Mouse (Mus musculus) heart, adult 2 months (tissue): Measurements from ENCODE around the gene Eddm3b. TPM values are rescaled to one million over a fixed set of nuclear protein-coding genes. Genes with fewer than 3 reads are reported as not detected.
A peak's percentile ranks its signal among the peaks of the same experiment; 100 is the strongest.

Experiments used
- DNase-seq, 2 experiments: peaks; one replicate each; pipeline ENCODE4 v3.0.0; 2021
- H3K27ac ChIP-seq: fragments of 200-600 bp; 2 replicates; pipeline ENCODE4 v1.8.1; 2022
- H3K27me3 ChIP-seq: fragments of 200-500 bp; 2 replicates; pipeline ENCODE4 v1.6.1; 2012; ENCODE audit warnings: mild to moderate bottlenecking, low read length, inconsistent platforms, mixed read lengths; ENCODE audit not compliant: control insufficient read depth, insufficient read depth
- H3K36me3 ChIP-seq: fragments of 200-500 bp; 2 replicates; pipeline ENCODE4 v1.6.1; 2012; ENCODE audit warnings: low read length, inconsistent platforms; ENCODE audit not compliant: control insufficient read depth, insufficient read depth
- H3K4me1 ChIP-seq: fragments of 200-500 bp; 2 replicates; pipeline ENCODE4 v1.6.1; 2011; ENCODE audit warnings: low read length; ENCODE audit not compliant: control insufficient read depth, insufficient read depth
- H3K4me3 ChIP-seq: fragments of 200-600 bp; 2 replicates; pipeline ENCODE4 v1.8.1; 2022
- H3K79me2 ChIP-seq: fragments of 200-500 bp; replicated peaks from 2 replicates; pipeline ENCODE4 v1.6.1; 2012; ENCODE audit warnings: mild to moderate bottlenecking, inconsistent platforms, low read length, moderate library complexity, mixed read lengths; ENCODE audit not compliant: control insufficient read depth, insufficient read depth
- H3K9ac ChIP-seq: fragments of 200-500 bp; 2 replicates; pipeline ENCODE4 v1.6.1; 2012; ENCODE audit warnings: low read depth, mild to moderate bottlenecking, control low read depth, inconsistent platforms, low read length, mixed read lengths
- CTCF ChIP-seq: fragments of 200-600 bp; IDR thresholded peaks from 2 replicates; pipeline ENCODE4 v1.8.1; 2022; ENCODE audit warnings: antibody characterized with exemption, mild to moderate bottlenecking, moderate library complexity
- EP300 ChIP-seq: fragments of 200-500 bp; IDR thresholded peaks from 2 replicates; pipeline ENCODE4 v1.6.1; 2011; ENCODE audit warnings: low read depth, low read length, control low read depth; ENCODE audit not compliant: insufficient read depth
- POLR2A ChIP-seq: fragments of 200-500 bp; IDR thresholded peaks from 2 replicates; pipeline ENCODE4 v1.6.1; 2011; ENCODE audit warnings: mild to moderate bottlenecking, low read depth, low read length, control low read depth; ENCODE audit not compliant: insufficient read depth
- WGBS: fragments of 180-500 bp; shearing (Covaris S2); methylation state at CpG from one replicate; pipeline ENCODE4 v1.1.7; 2018; 5-methylcytosine and 5-hydroxymethylcytosine counted together
- intact Hi-C: fragments of 180-260 bp; cut with DNase I; formaldehyde crosslinking; loops from one replicate; pipeline ENCODE4 v1.15.1; 2025
- polyA plus RNA-seq: library from polyadenylated mRNA; depleted of rRNA; stranded (reverse); fragments of >200 nt; gene quantifications from 2 replicates; pipeline ENCODE4 v1.2.3, GENCODE M21; 2012
- total RNA-seq, 2 experiments: library from RNA; stranded (reverse); gene quantifications; 2 replicates each; pipeline ENCODE4 v1.2.3; 2021

Eddm3b gene
- total and polyA plus RNA-seq, 3 experiments: not detected

DNA sequence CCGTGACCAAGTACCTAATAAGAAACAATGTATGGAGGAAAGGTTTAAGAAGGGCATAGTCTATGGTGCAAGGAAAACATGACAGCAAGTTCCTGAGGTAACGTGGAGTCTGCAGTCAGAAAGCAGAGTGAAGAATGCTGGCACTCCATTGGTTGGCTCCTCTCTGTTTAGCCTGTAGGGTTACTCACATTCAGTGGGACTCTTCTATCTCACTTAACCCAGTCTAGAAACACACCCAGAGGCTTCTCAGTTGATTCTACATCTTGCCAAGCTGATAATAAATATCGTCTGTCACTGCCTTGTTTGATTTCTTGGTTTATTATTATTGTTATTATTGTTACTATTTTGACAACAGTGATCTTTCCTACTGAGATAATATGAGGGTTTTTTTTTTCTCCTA, 28.3 kb downstream of the Eddm3b start:
- H3K4me1 ChIP-seq: peaks cover 1% of the 10 kb centered on the region; the same call in 1 of the 2 replicates
- H3K4me3 ChIP-seq: no peak overlapping the region
- H3K79me2 ChIP-seq: no peaks in the 10 kb centered on the region
- intact Hi-C loops: no loop called here
- DNase-seq: no peak
- no peak overlapping the region for H3K9ac ChIP-seq
- TF ChIP-seq CTCF (no peak), EP300 (no peak), POLR2A (no peak)
- H3K27me3 ChIP-seq: no peaks in the 10 kb centered on the region
- H3K36me3 ChIP-seq: peaks cover 4% of the 10 kb centered on the region
- 67% methylated on average over 3 of the region's 3 CpGs for WGBS
- H3K27ac ChIP-seq: peak overlapping the region; percentile 74

DNA sequence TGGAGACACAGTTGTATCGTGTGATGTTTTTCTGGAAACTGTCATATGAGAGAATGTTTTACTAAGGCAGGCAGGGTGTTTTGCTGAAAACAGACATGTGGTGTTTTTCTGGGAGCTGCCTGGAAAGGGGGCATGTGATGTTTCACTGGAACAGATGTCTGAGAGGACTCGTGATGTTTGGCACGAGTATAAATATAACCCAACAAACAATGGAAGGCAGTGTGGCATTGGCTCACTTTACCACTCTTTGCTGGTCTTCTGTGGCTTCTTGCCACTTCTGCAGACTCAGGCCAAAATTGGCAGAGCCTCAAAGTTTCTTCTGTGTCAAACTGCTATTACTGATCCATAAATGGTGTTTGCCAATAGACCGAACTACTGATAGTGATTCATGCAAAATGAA, 29.1 kb downstream of the Eddm3b start:
- peak in 1 of 2 experiments; percentile 25 for DNase-seq
- intact Hi-C loops: no loop called here
- peaks cover 1% of the 10 kb centered on the region; the same call in 1 of the 2 replicates for H3K4me1 ChIP-seq
- H3K9ac ChIP-seq: no peak overlapping the region
- H3K27ac ChIP-seq: peak overlapping the region; percentile 74
- peaks cover 4% of the 10 kb centered on the region for H3K36me3 ChIP-seq
- H3K4me3 ChIP-seq: no peak overlapping the region
- H3K79me2 ChIP-seq: no peaks in the 10 kb centered on the region
- no peaks in the 10 kb centered on the region for H3K27me3 ChIP-seq
- no peak for TF ChIP-seq CTCF
- TF ChIP-seq EP300: no peak
- no peak for TF ChIP-seq POLR2A
- 23% methylated on average over 4 of the region's 4 CpGs for WGBS

DNA sequence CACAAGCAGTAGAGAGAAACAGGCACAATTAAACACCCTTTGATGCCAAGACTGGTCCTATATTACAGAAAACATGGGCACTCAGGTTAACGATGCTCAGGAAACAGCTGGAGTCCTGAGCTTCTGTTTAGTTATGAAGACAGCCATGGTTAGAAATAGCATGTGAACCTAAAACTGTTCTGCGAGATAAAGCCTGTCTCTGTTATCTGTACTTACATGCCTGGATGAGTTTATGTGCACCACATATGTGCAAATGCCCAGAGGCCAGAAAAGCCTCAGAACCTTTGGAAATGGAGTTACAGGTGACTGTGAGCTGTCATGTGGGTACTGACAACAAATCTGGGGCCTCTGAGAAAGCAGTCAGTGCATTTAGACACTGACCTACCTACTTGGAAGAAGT, 29.7 kb downstream of the Eddm3b start:
- Histone ChIP-seq H3K27me3 (no peaks in the 10 kb centered on the region), H3K4me1 (peaks cover 1% of the 10 kb centered on the region; the same call in 1 of the 2 replicates), H3K27ac (peak overlapping the region; percentile 74), H3K9ac (no peak overlapping the region), H3K79me2 (no peaks in the 10 kb centered on the region), H3K36me3 (peaks cover 4% of the 10 kb centered on the region), H3K4me3 (no peak overlapping the region)
- intact Hi-C loops: no loop called here
- WGBS: 43% methylated on average over 2 of the region's 2 CpGs
- DNase-seq: no peak
- TF ChIP-seq CTCF (no peak), POLR2A (no peak), EP300 (no peak)

DNA sequence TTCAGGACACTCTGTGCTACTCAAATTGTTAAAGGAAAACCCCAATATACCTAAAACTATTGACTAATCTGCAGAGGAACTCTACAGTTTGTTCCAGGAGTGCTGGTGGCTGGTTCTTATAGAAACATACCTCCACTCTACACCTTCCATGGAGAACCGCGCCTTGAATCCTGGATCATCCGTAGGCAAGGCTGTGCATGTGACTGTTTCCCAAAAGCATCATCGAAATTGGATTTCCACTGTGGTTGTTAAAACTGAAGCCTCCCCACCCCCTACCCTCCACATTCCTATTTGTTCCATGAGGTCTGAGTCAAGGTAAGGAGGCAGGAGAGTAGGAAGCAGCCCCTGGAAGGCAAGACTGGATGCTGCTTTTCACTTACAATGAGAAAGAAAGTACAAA, 30.2 kb downstream of the Eddm3b start:
- H3K4me1 ChIP-seq: peaks cover 1% of the 10 kb centered on the region; the same call in 1 of the 2 replicates
- TF ChIP-seq CTCF (no peak), EP300 (no peak), POLR2A (no peak)
- DNase-seq: no peak
- WGBS: 98% methylated on average over 4 of the region's 4 CpGs
- no peaks in the 10 kb centered on the region for H3K27me3 ChIP-seq
- intact Hi-C loops: no loop called here
- no peak overlapping the region for H3K9ac ChIP-seq
- H3K4me3 ChIP-seq: no peak overlapping the region
- H3K27ac ChIP-seq: no peak overlapping the region; the same call in 1 of the 2 replicates
- peaks cover 4% of the 10 kb centered on the region for H3K36me3 ChIP-seq
- H3K79me2 ChIP-seq: no peaks in the 10 kb centered on the region

DNA sequence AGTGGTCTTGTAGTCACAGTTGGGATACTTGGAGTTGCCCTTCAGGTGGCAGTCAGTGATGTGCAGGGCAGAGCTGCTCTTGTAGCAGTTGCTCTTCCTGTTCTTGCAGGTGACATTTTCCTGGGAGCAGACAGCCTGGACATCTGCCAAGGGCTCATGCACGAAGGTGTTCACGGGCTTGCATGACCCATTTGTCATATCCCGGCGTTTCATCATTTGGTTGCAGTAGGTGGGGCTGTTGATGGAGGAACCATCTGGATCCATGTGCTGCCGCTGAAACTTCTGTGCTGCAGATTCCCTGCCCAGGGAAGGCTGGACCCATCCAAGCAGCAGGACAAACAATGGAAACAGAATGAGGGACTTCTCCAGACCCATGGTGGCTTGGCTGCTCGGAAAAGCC, 31.3 kb downstream of the Eddm3b start:
- no peak overlapping the region for H3K4me3 ChIP-seq
- no peaks in the 10 kb centered on the region for H3K27me3 ChIP-seq
- WGBS: 59% methylated on average over 6 of the region's 6 CpGs
- H3K79me2 ChIP-seq: no peaks in the 10 kb centered on the region
- peaks cover under 1% of the 10 kb centered on the region; the same call in 1 of the 2 replicates for H3K36me3 ChIP-seq
- no peak for DNase-seq
- no peak for TF ChIP-seq CTCF
- no peak for TF ChIP-seq EP300
- no peak for TF ChIP-seq POLR2A
- no peak overlapping the region for H3K27ac ChIP-seq
- intact Hi-C loops: no loop called here
- H3K9ac ChIP-seq: no peak overlapping the region
- H3K4me1 ChIP-seq: peaks cover 1% of the 10 kb centered on the region; the same call in 1 of the 2 replicates

DNA sequence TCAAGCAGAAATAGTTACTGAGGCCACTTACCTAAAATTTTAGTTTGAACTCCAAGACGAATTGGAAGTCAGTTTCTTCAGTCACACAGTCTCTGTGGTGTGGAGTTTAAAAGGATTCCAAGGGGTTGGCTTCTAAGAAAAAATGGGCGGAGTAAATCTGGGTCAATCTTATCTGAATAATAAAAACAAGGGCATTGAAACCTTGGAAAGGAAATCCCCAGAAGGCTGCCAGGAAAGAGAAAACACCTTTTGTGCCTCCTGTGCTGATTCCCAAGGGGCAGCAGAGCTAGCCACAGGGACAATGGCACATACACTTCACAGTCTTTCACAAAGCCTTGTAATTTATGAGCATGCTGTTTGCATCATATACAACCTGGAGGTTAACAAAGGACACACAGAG, 32.5 kb downstream of the Eddm3b start, which contains the start of gene Rnase1:
TSS of gene Rnase1 (minus strand) at position 101 of the 400 bp plus-strand sequence.
- Histone ChIP-seq H3K9ac (no peak within 1 kb of the TSS), H3K27me3 (no peaks in the 10 kb centered on the region), H3K4me1 (peaks cover 1% of the 10 kb centered on the region; the same call in 1 of the 2 replicates), H3K36me3 (no peaks in the 10 kb centered on the region; the same call in 1 of the 2 replicates), H3K4me3 (no peak within 1 kb of the TSS), H3K27ac (no peak within 1 kb of the TSS), H3K79me2 (no peaks in the 10 kb centered on the region)
- no peak for DNase-seq
- TF ChIP-seq POLR2A: no peak
- no peak for TF ChIP-seq CTCF
- no peak for TF ChIP-seq EP300
- WGBS: 54% methylated on average over 2 of the region's 2 CpGs
- intact Hi-C loops: no loop called here
